ENCODE assay signal across 8 mouse cellular contexts in genomic region chr2:32586871-32587351, GRCm38 (mm10). TPM values are rescaled to one million over a fixed set of nuclear protein-coding genes. Genes with fewer than 3 reads are reported as not detected.
DNase-seq lines count a peak whose midpoint lies in the region; ATAC-seq lines count a peak whose summit lies in the region.

TSS of gene St6galnac4 (plus strand) at chr2:32587095.

- H3K36me3 ChIP-seq in intestine, embryonic 14.5 days (ENCODE audit: control insufficient read depth, insufficient read depth, low read length), result no peaks in the 10 kb centered on the region

- H3K4me2 ChIP-seq in intestine, embryonic 14.5 days (ENCODE audit: low read length), result peak within 1 kb of the TSS; percentile 77

- H3K9me3 ChIP-seq in intestine, embryonic 14.5 days (ENCODE audit: control insufficient read depth, low read length), result no peaks in the 10 kb centered on the region

- peak; percentile 81 for ATAC-seq in intestine, embryonic 14.5 days (replicated peaks; ENCODE audit: low FRiP score, low TSS enrichment, low read depth)

- peak within 1 kb of the TSS; percentile 58 for H3K4me3 ChIP-seq in intestine, embryonic 14.5 days (ENCODE audit: low read depth, low read length)

- no peaks in the 10 kb centered on the region for H3K27me3 ChIP-seq in intestine, embryonic 14.5 days (replicated peaks; ENCODE audit: control insufficient read depth, insufficient read depth, low read length)

- peak within 1 kb of the TSS; percentile 47 for H3K27ac ChIP-seq in intestine, embryonic 14.5 days (ENCODE audit: low read depth)

- peak; percentile 94 for DNase-seq in adrenal gland, adult 2 months
- DNase-seq in embryo, embryonic 11 days, result peak; percentile 98
- peak; percentile 95 for DNase-seq in gastrocnemius, postnatal 25 days
- DNase-seq in intestine, embryonic 14.5 days (ENCODE audit: low spot score), result peak; percentile 95
- peak; percentile 87 to 94 for DNase-seq in left cerebral cortex, postnatal 25 days (ENCODE audit: low spot score in 2 of 2)
- DNase-seq in mesoderm, embryonic 11.5 days (ENCODE audit: low read depth, low spot score), result peak; percentile 97
- peak; percentile 87 to 89 for DNase-seq in right cerebral cortex, postnatal 36 days (ENCODE audit: low spot score in 2 of 2)
- DNase-seq in urinary bladder, postnatal 4 days (ENCODE audit: low spot score in 2 of 2), result peak; percentile 89 to 93

- peaks cover 27% of the 10 kb centered on the region for H3K4me1 ChIP-seq in intestine, embryonic 14.5 days (replicated peaks; ENCODE audit: control insufficient read depth, insufficient read depth, low read length)

- intact Hi-C loops in left cerebral cortex, postnatal 25 days (cut with DNase I), result loop anchor here (2.0 kb wide), 1 partner anchor 20 kb away; no protein-coding TSS in a partner anchor

- WGBS in intestine, embryonic 14.5 days, result under 1% methylated on average over 36 of the region's 38 CpGs

- peak within 1 kb of the TSS; percentile 59 for H3K9ac ChIP-seq in intestine, embryonic 14.5 days (ENCODE audit: low read length)

RNA-seq across cellular contexts. Expression of gene St6galnac4, which starts in this region (rescaled TPM):
- total RNA-seq in adrenal gland, adult 2 months (2021), result 10 to 100 TPM in 1 of 2 experiments, 1 to 10 TPM in 1; 5.6 to 14.5 TPM
- 15.4 and 18.5 TPM in 2 replicates for polyA plus RNA-seq in adrenal gland, adult 2 months (2012; rRNA removed)
- 10 to 100 TPM; 24.6 to 29.2 TPM for total RNA-seq in gastrocnemius, postnatal 25 days (2021)
- polyA plus RNA-seq in intestine, embryonic 14.5 days (2014; fragmentation: Nextera tagmentation; extraction: Ambion mirVana), result 15.5 and 20.3 TPM in 2 replicates
- 10 to 100 TPM; 40.1 to 41.1 TPM for total RNA-seq in left cerebral cortex, postnatal 25 days (2021)

Comparison
In these comparisons a context has a peak if more than half of its experiments do, and no peak if none do; other contexts are left out.
1. Peak in every context shown above with its lines: DNase-seq, ATAC-seq, H3K4me3 ChIP-seq and H3K27ac ChIP-seq.